Mouse (Mus musculus): ENCODE results near the gene H2-Q2. TPM values are rescaled to one million over a fixed set of nuclear protein-coding genes. Genes with fewer than 3 reads are reported as not detected.

The H2-Q2 gene
- 2.4 TPM in 1 of 2 replicates, not detected in the other for polyA plus RNA-seq (2012; rRNA removed; ENCODE audit: low replicate concordance)

DNA sequence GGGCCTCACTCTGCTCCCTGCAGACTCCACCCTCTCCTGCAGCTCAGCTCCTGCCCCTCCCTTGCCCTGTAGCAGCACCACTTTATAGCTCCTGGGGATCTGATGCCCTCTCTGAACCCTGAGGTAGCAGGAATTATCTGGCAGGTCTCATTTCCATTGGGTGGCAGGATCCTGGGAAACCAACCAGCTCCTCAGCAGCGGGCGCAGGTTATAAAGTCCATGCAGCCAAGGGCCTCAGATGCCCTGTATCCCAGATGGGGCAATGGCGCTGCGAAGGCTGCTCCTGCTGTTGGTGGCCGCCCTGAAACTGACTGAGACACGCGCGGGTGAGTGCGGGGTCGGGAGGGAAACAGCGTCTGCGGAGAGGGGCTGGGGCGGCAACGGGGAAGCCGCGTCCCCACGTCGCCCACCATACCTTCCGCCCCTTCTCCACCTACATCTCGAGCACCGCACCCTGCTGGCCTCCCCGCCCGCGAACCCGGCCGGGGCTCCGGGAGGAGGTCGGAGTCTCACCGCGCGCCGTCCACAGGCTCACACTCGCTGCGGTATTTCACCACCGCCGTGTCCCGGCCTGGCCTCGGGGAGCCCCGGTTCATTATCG is at the start of gene H2-Q2:
TSS of gene H2-Q2 (plus strand) at position 172 of the 601 bp plus-strand sequence.

GRCm38 (mm10) chr17:35320327-35321081 is 21.5 kb upstream of the H2-Q2 start, which contains the start of gene H2-Q1:
Gene H2-Q1 (plus strand): TSS chr17:35320405.

GRCm38 (mm10) chr17:35379369-35379728 is 37.3 kb downstream of the H2-Q2 start, which contains the start of gene H2-Q4:
Gene H2-Q4 (plus strand): TSS chr17:35379617.

Other genes starting within 250 kb of the H2-Q2 start
- gene Ly6g5c, start 234.0 kb upstream of the H2-Q2 start, polyA plus RNA-seq (2012; rRNA removed; ENCODE audit: low replicate concordance), result 3.1 TPM in 1 of 2 replicates, not detected in the other
- 1.9 and 3.2 TPM in 2 replicates for gene Ly6g5b, start 226.8 kb upstream of the H2-Q2 start, polyA plus RNA-seq (2012; rRNA removed; ENCODE audit: low replicate concordance)
- 12.3 and 16.6 TPM in 2 replicates for gene Gpank1, start 220.8 kb upstream of the H2-Q2 start, polyA plus RNA-seq (2012; rRNA removed; ENCODE audit: low replicate concordance)
- 304 and 310 TPM in 2 replicates for gene Csnk2b, start 220.2 kb upstream of the H2-Q2 start, polyA plus RNA-seq (2012; rRNA removed; ENCODE audit: low replicate concordance)
- 6.4 and 11.3 TPM in 2 replicates for gene D17H6S53E, start 215.9 kb upstream of the H2-Q2 start, polyA plus RNA-seq (2012; rRNA removed; ENCODE audit: low replicate concordance)
- gene Apom, start 210.2 kb upstream of the H2-Q2 start, polyA plus RNA-seq (2012; rRNA removed; ENCODE audit: low replicate concordance), result 0.17 TPM in 1 of 2 replicates, not detected in the other
- 178 and 246 TPM in 2 replicates for gene Bag6, start 207.1 kb upstream of the H2-Q2 start, polyA plus RNA-seq (2012; rRNA removed; ENCODE audit: low replicate concordance)
- 249 and 404 TPM in 2 replicates for gene Prrc2a, start 177.3 kb upstream of the H2-Q2 start, polyA plus RNA-seq (2012; rRNA removed; ENCODE audit: low replicate concordance)
- 1.9 and 5.2 TPM in 2 replicates for gene Aif1, start 166.2 kb upstream of the H2-Q2 start, polyA plus RNA-seq (2012; rRNA removed; ENCODE audit: low replicate concordance)
- gene Lst1, start 153.8 kb upstream of the H2-Q2 start, polyA plus RNA-seq (2012; rRNA removed; ENCODE audit: low replicate concordance), result 23.5 and 60.6 TPM in 2 replicates
- gene Ltb, start 147.8 kb upstream of the H2-Q2 start, polyA plus RNA-seq (2012; rRNA removed; ENCODE audit: low replicate concordance), result 4.2 and 11.0 TPM in 2 replicates
- 2.2 and 3.1 TPM in 2 replicates for gene Tnf, start 140.2 kb upstream of the H2-Q2 start, polyA plus RNA-seq (2012; rRNA removed; ENCODE audit: low replicate concordance)
- gene Lta, start 136.9 kb upstream of the H2-Q2 start, polyA plus RNA-seq (2012; rRNA removed; ENCODE audit: low replicate concordance), result 0.16 and 0.69 TPM in 2 replicates
- 0.64 and 4.9 TPM in 2 replicates for gene Gm16181, start 121.4 kb upstream of the H2-Q2 start, polyA plus RNA-seq (2012; rRNA removed; ENCODE audit: low replicate concordance)
- gene Atp6v1g2, start 108.6 kb upstream of the H2-Q2 start, polyA plus RNA-seq (2012; rRNA removed; ENCODE audit: low replicate concordance), result 7.5 and 9.8 TPM in 2 replicates
- 14.3 and 18.2 TPM in 2 replicates for gene Nfkbil1, start 106.5 kb upstream of the H2-Q2 start, polyA plus RNA-seq (2012; rRNA removed; ENCODE audit: low replicate concordance)
- 285 and 496 TPM in 2 replicates for gene Ddx39b, start 100.5 kb upstream of the H2-Q2 start, polyA plus RNA-seq (2012; rRNA removed; ENCODE audit: low replicate concordance)
- 1,137 and 2,644 TPM in 2 replicates for gene H2-D1, start 79.5 kb upstream of the H2-Q2 start, polyA plus RNA-seq (2012; rRNA removed; ENCODE audit: low replicate concordance)
- not detected in 2 replicates for gene H2-Q1, start 21.8 kb upstream of the H2-Q2 start, polyA plus RNA-seq (2012; rRNA removed; ENCODE audit: low replicate concordance)
- gene H2-Q4, start 37.4 kb downstream of the H2-Q2 start, polyA plus RNA-seq (2012; rRNA removed; ENCODE audit: low replicate concordance), result 120 and 169 TPM in 2 replicates
- gene H2-Q6, start 82.6 kb downstream of the H2-Q2 start, polyA plus RNA-seq (2012; rRNA removed; ENCODE audit: low replicate concordance), result 60.7 and 141 TPM in 2 replicates
- gene H2-Q7, start 96.9 kb downstream of the H2-Q2 start, polyA plus RNA-seq (2012; rRNA removed; ENCODE audit: low replicate concordance), result 158 and 289 TPM in 2 replicates
- 49.0 and 72.7 TPM in 2 replicates for gene H2-Q10, start 127.8 kb downstream of the H2-Q2 start, polyA plus RNA-seq (2012; rRNA removed; ENCODE audit: low replicate concordance)
- not detected in 2 replicates for gene Pou5f1, start 163.8 kb downstream of the H2-Q2 start, polyA plus RNA-seq (2012; rRNA removed; ENCODE audit: low replicate concordance)
- gene Tcf19, start 174.6 kb downstream of the H2-Q2 start, polyA plus RNA-seq (2012; rRNA removed; ENCODE audit: low replicate concordance), result 10.9 and 20.8 TPM in 2 replicates
- 6.8 and 16.7 TPM in 2 replicates for gene Cchcr1, start 174.9 kb downstream of the H2-Q2 start, polyA plus RNA-seq (2012; rRNA removed; ENCODE audit: low replicate concordance)
- gene Psors1c2, start 191.0 kb downstream of the H2-Q2 start, polyA plus RNA-seq (2012; rRNA removed; ENCODE audit: low replicate concordance), result 0.72 TPM in 1 of 2 replicates, not detected in the other
- gene Cdsn, start 209.9 kb downstream of the H2-Q2 start, polyA plus RNA-seq (2012; rRNA removed; ENCODE audit: low replicate concordance), result 40.1 and 114 TPM in 2 replicates
- not detected in 2 replicates for gene 2300002M23Rik, start 225.2 kb downstream of the H2-Q2 start, polyA plus RNA-seq (2012; rRNA removed; ENCODE audit: low replicate concordance)

Data from subcutaneous adipose tissue, adult 2 months (tissue).